Mouse (Mus musculus) thymus, postnatal 14 days (tissue): ENCODE data around the gene Zmynd10.
"Not testable (repeated sequence)": the region's sequence is repeated elsewhere in the genome, so short reads cannot be mapped to it uniquely, and the experiment has no call there.

Source experiments
- DNase-seq: peaks from one replicate; pipeline ENCODE4 v3.0.0; 2021

Gene Zmynd10

GRCm38 (mm10) chr9:107563029-107563581 is 16.0 kb downstream of the Zmynd10 start, which contains the start of gene Tusc2:
Tusc2 (plus strand) TSS chr9:107563255.
- peak; percentile 94 for DNase-seq

GRCm38 (mm10) chr9:107565556-107565955 is 18.5 kb downstream of the Zmynd10 start:
- DNase-seq, result not testable (repeated sequence)

- peak; percentile 81 for DNase-seq
Observed at GRCm38 (mm10) chr9:107566041-107566709, 19.1 kb downstream of the Zmynd10 start.

- DNase-seq, result no peak
Observed at GRCm38 (mm10) chr9:107566855-107567254, 19.8 kb downstream of the Zmynd10 start.

- no peak for DNase-seq
Observed at GRCm38 (mm10) chr9:107567702-107568319, 20.7 kb downstream of the Zmynd10 start, which contains the start of gene Hyal2. Hyal2 (plus strand) TSS chr9:107567945.

GRCm38 (mm10) chr9:107568331-107569261 is 21.5 kb downstream of the Zmynd10 start:
- peak; percentile 84 for DNase-seq

- DNase-seq, result no peak
Observed at GRCm38 (mm10) chr9:107569270-107569669, 22.2 kb downstream of the Zmynd10 start.

GRCm38 (mm10) chr9:107570016-107570415 is 22.9 kb downstream of the Zmynd10 start:
- peak; percentile 23 for DNase-seq

- no peak for DNase-seq
Observed at GRCm38 (mm10) chr9:107570845-107571244, 23.7 kb downstream of the Zmynd10 start.

GRCm38 (mm10) chr9:107571534-107572326 is 24.6 kb downstream of the Zmynd10 start:
- no peak for DNase-seq

GRCm38 (mm10) chr9:107572327-107572662 is 25.2 kb downstream of the Zmynd10 start:
- no peak for DNase-seq

- not testable (repeated sequence) for DNase-seq
Observed at GRCm38 (mm10) chr9:107573774-107574173, 26.7 kb downstream of the Zmynd10 start.

- no peak for DNase-seq
Observed at GRCm38 (mm10) chr9:107575579-107576356, 28.7 kb downstream of the Zmynd10 start.

GRCm38 (mm10) chr9:107576357-107577107 is 29.4 kb downstream of the Zmynd10 start, which contains the start of gene Hyal1:
Hyal1 (plus strand) TSS chr9:107576927.
- DNase-seq, result no peak

GRCm38 (mm10) chr9:107577871-107578270 is 30.8 kb downstream of the Zmynd10 start:
- no peak for DNase-seq

- no peak for DNase-seq
Observed at GRCm38 (mm10) chr9:107578587-107578986, 31.5 kb downstream of the Zmynd10 start, which contains the start of gene Naa80. Naa80 (plus strand) TSS chr9:107578887.

GRCm38 (mm10) chr9:107579023-107579900 is 32.2 kb downstream of the Zmynd10 start:
- no peak for DNase-seq

GRCm38 (mm10) chr9:107580501-107581317 is 33.6 kb downstream of the Zmynd10 start, which contains the start of gene Hyal3:
Hyal3 (plus strand) TSS chr9:107580818.
- peak; percentile 89 for DNase-seq
